Mouse (Mus musculus): ENCODE results near the gene Pou1f1. TPM values are rescaled to one million over a fixed set of nuclear protein-coding genes. Genes with fewer than 3 reads are reported as not detected.

Gene Pou1f1
- polyA plus RNA-seq, 1 experiment from 2014 or later, result not detected

- Histone ChIP-seq H3K36me3 (no peaks in the 10 kb centered on the region), H3K4me3 (no peak overlapping the region), H3K9me3 (no peaks in the 10 kb centered on the region), H3K4me1 (no peaks in the 10 kb centered on the region), H3K4me2 (no peak overlapping the region), H3K27ac (no peak overlapping the region), H3K27me3 (no peaks in the 10 kb centered on the region), H3K9ac (no peak overlapping the region)
- 68% methylated on average over 4 of the region's 4 CpGs for WGBS
- ATAC-seq (ENCODE audit: borderline replicate concordance, extremely low read depth, low FRiP score, low TSS enrichment), result no peak
Observed at GRCm38 (mm10) chr16:65568853-65569252, 48.5 kb downstream of the Pou1f1 start.

GRCm38 (mm10) chr16:65577298-65578029 lies 57.2 kb downstream of the Pou1f1 start:
- no peak for ATAC-seq (ENCODE audit: borderline replicate concordance, extremely low read depth, low FRiP score, low TSS enrichment)
- no peaks in the 10 kb centered on the region for H3K36me3 ChIP-seq
- H3K4me1 ChIP-seq, result no peaks in the 10 kb centered on the region
- H3K9ac ChIP-seq, result no peak overlapping the region
- H3K27me3 ChIP-seq, result no peaks in the 10 kb centered on the region
- no peak overlapping the region for H3K4me3 ChIP-seq
- no peak overlapping the region for H3K4me2 ChIP-seq
- no peak overlapping the region for H3K27ac ChIP-seq
- 48% methylated on average over 6 of the region's 6 CpGs for WGBS
- no peaks in the 10 kb centered on the region for H3K9me3 ChIP-seq

Other genes starting within 250 kb of the Pou1f1 start
- 92.0 and 93.5 TPM in 2 replicates for gene Chmp2b, start 42.2 kb downstream of the Pou1f1 start, polyA plus RNA-seq (2015; fragmentation: Nextera tagmentation; extraction: Ambion mirVana)

All from lung, embryonic 15.5 days (tissue).